Mouse (Mus musculus) CH12.LX (cell line): ENCODE data around the gene Gria1. TPM values are rescaled to one million over a fixed set of nuclear protein-coding genes. Genes with fewer than 3 reads are reported as not detected.

ENCODE experiments used
- DNase-seq: peaks from one replicate; pipeline ENCODE4 v3.0.0-alpha.2; 2013; ENCODE audit errors: extremely low read depth
- H3K27ac ChIP-seq: 2 replicates; pipeline ENCODE4 v1.5.1; 2012; ENCODE audit warnings: low read depth, mild to moderate bottlenecking, control low read depth, moderate library complexity; ENCODE audit not compliant: insufficient read depth
- H3K27me3 ChIP-seq: replicated peaks from 2 replicates; pipeline ENCODE3; 2012; ENCODE audit warnings: inconsistent platforms
- H3K36me3 ChIP-seq, 2 experiments: replicated peaks in 1 of 2; 2 replicates each; pipeline versions ENCODE3 to v1.6.1; 2012; ENCODE audit warnings: inconsistent platforms in 1 of 2, low read length in 1 of 2, mild to moderate bottlenecking in 1 of 2, mixed read lengths in 1 of 2, moderate library complexity in 1 of 2; ENCODE audit not compliant: control insufficient read depth in 1 of 2, insufficient read depth in 1 of 2
- H3K4me1 ChIP-seq, 2 experiments: 2 replicates each; pipeline ENCODE4 v1.6.1; 2012; ENCODE audit warnings: inconsistent platforms in 1 of 2, moderate library complexity in 1 of 2; ENCODE audit not compliant: insufficient read depth in 2 of 2, control insufficient read depth in 1 of 2
- H3K4me2 ChIP-seq: 2 replicates; pipeline ENCODE4 v1.6.1; 2012; ENCODE audit warnings: low read depth, mild to moderate bottlenecking, control low read depth; ENCODE audit not compliant: poor library complexity, insufficient read depth, severe bottlenecking
- H3K4me3 ChIP-seq, 3 experiments: fragments of 150-350 bp in 1 of 3; sonication (generic) in 1 of 3; replicated peaks in 1 of 3; 2 replicates each; pipeline versions ENCODE3 to v1.5.1; 2011 to 2012; ENCODE audit warnings: low read depth in 2 of 3, low read length in 2 of 3, mild to moderate bottlenecking in 2 of 3, moderate library complexity in 2 of 3, control low read depth in 1 of 3, improper control_type of control experiment in 1 of 3, inconsistent platforms in 1 of 3, mixed read lengths in 1 of 3; ENCODE audit not compliant: poor library complexity in 1 of 3
- H3K79me2 ChIP-seq: replicated peaks from 2 replicates; pipeline ENCODE4 v1.6.1; 2012; ENCODE audit warnings: mild to moderate bottlenecking, moderate library complexity; ENCODE audit not compliant: control insufficient read depth, poor library complexity, insufficient read depth, severe bottlenecking; ENCODE audit errors: extremely low read depth
- H3K9ac ChIP-seq: 2 replicates; pipeline ENCODE4 v1.6.1; 2012; ENCODE audit warnings: low read depth, mild to moderate bottlenecking, control low read depth, moderate library complexity; ENCODE audit not compliant: insufficient read depth
- H3K9me3 ChIP-seq: replicated peaks from 2 replicates; pipeline ENCODE3; 2012; ENCODE audit warnings: low read length, inconsistent platforms, mixed read lengths
- BHLHE40 ChIP-seq: IDR thresholded peaks from 2 replicates; pipeline ENCODE4 v1.6.1; 2011; ENCODE audit warnings: mild to moderate bottlenecking, low read depth, low read length, improper control_type of control experiment
- CHD2 ChIP-seq: IDR thresholded peaks from 2 replicates; pipeline ENCODE4 v1.6.1; 2011; ENCODE audit warnings: low read length, improper control_type of control experiment
- E2F4 ChIP-seq: IDR thresholded peaks from 2 replicates; pipeline ENCODE4 v1.6.1; 2011; ENCODE audit warnings: low read depth, low read length, improper control_type of control experiment; ENCODE audit not compliant: insufficient replicate concordance
- ELF1 ChIP-seq: IDR thresholded peaks from 2 replicates; pipeline ENCODE4 v1.6.1; 2014; ENCODE audit warnings: low read depth, mild to moderate bottlenecking, inconsistent platforms, low read length, improper control_type of control experiment
- EP300 ChIP-seq: IDR thresholded peaks from 2 replicates; pipeline ENCODE4 v1.6.1; 2011; ENCODE audit warnings: low read length, improper control_type of control experiment
- ETS1 ChIP-seq: conservative IDR thresholded peaks from 2 replicates; pipeline ENCODE4 v1.6.1; 2012; ENCODE audit warnings: low read depth, mild to moderate bottlenecking, inconsistent platforms, low read length, improper control_type of control experiment, moderate library complexity
- GABPA ChIP-seq: IDR thresholded peaks from 2 replicates; pipeline ENCODE4 v1.6.1; 2012; ENCODE audit warnings: low read depth, low read length, improper control_type of control experiment, inconsistent platforms; ENCODE audit not compliant: insufficient replicate concordance
- IRF4 ChIP-seq: IDR thresholded peaks from 2 replicates; pipeline ENCODE4 v1.6.1; 2014; ENCODE audit warnings: low read depth, mild to moderate bottlenecking, inconsistent platforms, low read length, improper control_type of control experiment
- KAT2A ChIP-seq: IDR thresholded peaks from 2 replicates; pipeline ENCODE4 v1.6.1; 2012; ENCODE audit warnings: low read length, improper control_type of control experiment, inconsistent platforms; ENCODE audit not compliant: insufficient replicate concordance
- MAFK ChIP-seq: IDR thresholded peaks from 2 replicates; pipeline ENCODE4 v1.6.1; 2011; ENCODE audit warnings: low read length, improper control_type of control experiment; ENCODE audit not compliant: insufficient replicate concordance
- MAX ChIP-seq: IDR thresholded peaks from 2 replicates; pipeline ENCODE4 v1.6.1; 2011; ENCODE audit warnings: low read length, improper control_type of control experiment
- MYC ChIP-seq: IDR thresholded peaks from 2 replicates; pipeline ENCODE4 v1.6.1; 2011; ENCODE audit warnings: low read depth, mild to moderate bottlenecking, improper control_type of control experiment, low read length
- NELFE ChIP-seq: IDR thresholded peaks from 2 replicates; pipeline ENCODE4 v1.6.1; 2011; ENCODE audit warnings: low read depth, low read length, improper control_type of control experiment
- NRF1 ChIP-seq: IDR thresholded peaks from 2 replicates; pipeline ENCODE4 v1.6.1; 2014; ENCODE audit warnings: low read depth, mild to moderate bottlenecking, inconsistent platforms, low read length, improper control_type of control experiment, moderate library complexity
- PAX5 ChIP-seq: IDR thresholded peaks from 2 replicates; pipeline ENCODE4 v1.6.1; 2012; ENCODE audit warnings: low read length, inconsistent platforms, mixed read lengths
- POLR2A ChIP-seq: IDR thresholded peaks from 2 replicates; pipeline ENCODE4 v1.6.1; 2011; ENCODE audit warnings: low read depth, mild to moderate bottlenecking, improper control_type of control experiment, low read length
- TBP ChIP-seq: conservative IDR thresholded peaks from 2 replicates; pipeline ENCODE4 v1.6.1; 2011; ENCODE audit warnings: low read depth, low read length, improper control_type of control experiment
- TCF12 ChIP-seq: IDR thresholded peaks from 2 replicates; pipeline ENCODE4 v1.6.1; 2014; ENCODE audit warnings: low read depth, mild to moderate bottlenecking, inconsistent platforms, low read length, improper control_type of control experiment
- USF1 ChIP-seq: IDR thresholded peaks from 2 replicates; pipeline ENCODE4 v1.6.1; 2014; ENCODE audit warnings: low read depth, mild to moderate bottlenecking, inconsistent platforms, low read length, improper control_type of control experiment
- ZC3H11A ChIP-seq: IDR thresholded peaks from 2 replicates; pipeline ENCODE4 v1.6.1; 2012; ENCODE audit warnings: low read depth, mild to moderate bottlenecking, inconsistent platforms, low read length, improper control_type of control experiment
- ZKSCAN1 ChIP-seq: IDR thresholded peaks from 2 replicates; pipeline ENCODE4 v1.6.1; 2012; ENCODE audit warnings: low read depth, inconsistent platforms, low read length, improper control_type of control experiment, borderline replicate concordance
- ZMIZ1 ChIP-seq: IDR thresholded peaks from 2 replicates; pipeline ENCODE4 v1.6.1; 2012; ENCODE audit warnings: low read depth, mild to moderate bottlenecking, inconsistent platforms, low read length, improper control_type of control experiment
- ZNF384 ChIP-seq: IDR thresholded peaks from 2 replicates; pipeline ENCODE4 v1.6.1; 2012; ENCODE audit warnings: low read depth, low read length, improper control_type of control experiment, inconsistent platforms
- dilution Hi-C: fragments of 300-500 bp; cut with MboI; formaldehyde crosslinking; loops from 2 replicates; pipeline ENCODE4 v1.14.3; 2020; ENCODE audit warnings: low sequenced_read_pairs; ENCODE audit not compliant: extremely low pct_unique_long_range_greater_than_20kb, extremely low pct_ligation_motif_present
- in situ Hi-C: fragments of 300-500 bp; cut with MboI; formaldehyde crosslinking; loops from 3 replicates; pipeline ENCODE4 v1.14.3; 2019; ENCODE audit warnings: low sequenced_read_pairs, low pct_ligation_motif_present, low pct_unique_long_range_greater_than_20kb, mixed read lengths
- polyA plus RNA-seq: library from polyadenylated mRNA; unstranded; fragments of >175 nt; gene quantifications from 2 replicates; pipeline ENCODE4 v1.2.1, GENCODE M21; 2012; ENCODE audit warnings: low read depth; ENCODE audit not compliant: insufficient read length
- total RNA-seq, 2 experiments: library from RNA; depleted of rRNA; stranded (reverse); fragments of 300-350 nt in 1 of 2; fragments of >200 nt in 1 of 2; gene quantifications; 2 replicates each; pipeline ENCODE4 v1.2.3; 2012 to 2014

Gria1 gene
- total and polyA plus RNA-seq, 3 experiments = under 0.01 to 0.49 (median 0.05) TPM

GRCm38 (mm10) chr11:57010611-57011010 is 576 bp upstream of the Gria1 start:
- H3K4me2 ChIP-seq = no peak overlapping the region
- no peaks in the 10 kb centered on the region for H3K36me3 ChIP-seq
- no peaks in the 10 kb centered on the region for H3K4me1 ChIP-seq
- no peak overlapping the region for H3K4me3 ChIP-seq
- H3K79me2 ChIP-seq = no peaks in the 10 kb centered on the region
- TF ChIP-seq ZMIZ1 (no peak), ELF1 (no peak), IRF4 (no peak), GABPA (no peak), KAT2A (no peak), CHD2 (no peak), E2F4 (no peak), NRF1 (no peak), ETS1 (no peak), POLR2A (no peak), MAX (no peak), MAFK (no peak), PAX5 (no peak), EP300 (no peak), TBP (no peak), ZKSCAN1 (no peak), MYC (no peak), BHLHE40 (no peak), ZNF384 (no peak), ZC3H11A (no peak)
- TF ChIP-seq, all 38 proteins: peak for 0
- DNase-seq = no peak
- Histone ChIP-seq H3K9me3 (peaks cover 54% of the 10 kb centered on the region), H3K9ac (no peak overlapping the region), H3K27ac (no peak overlapping the region), H3K27me3 (no peaks in the 10 kb centered on the region)
- in situ Hi-C loops (no loop called here), dilution Hi-C loops (no loop called here)

GRCm38 (mm10) chr11:57011691-57012039 is 478 bp downstream of the Gria1 start:
- H3K27ac ChIP-seq = no peak overlapping the region
- H3K4me1 ChIP-seq = no peaks in the 10 kb centered on the region
- H3K9ac ChIP-seq = no peak overlapping the region
- H3K4me2 ChIP-seq = no peak overlapping the region
- H3K9me3 ChIP-seq = peaks cover 51% of the 10 kb centered on the region
- in situ Hi-C loops = no loop called here
- no peak for DNase-seq
- TF ChIP-seq NELFE = no peak
- no peak for TF ChIP-seq USF1
- no peak for TF ChIP-seq TCF12
- TF ChIP-seq, all 38 proteins: peak for 0
- dilution Hi-C loops = no loop called here
- Histone ChIP-seq H3K79me2 (no peaks in the 10 kb centered on the region), H3K27me3 (peaks cover under 1% of the 10 kb centered on the region), H3K36me3 (no peaks in the 10 kb centered on the region), H3K4me3 (no peak overlapping the region)
